Mouse (Mus musculus) liver, adult 2 months (tissue): ENCODE results near the gene Il1r1. TPM values are rescaled to one million over a fixed set of nuclear protein-coding genes. Genes with fewer than 3 reads are reported as not detected.

Source experiments
- DNase-seq: peaks from one replicate; pipeline ENCODE4 v3.0.0-alpha.2; 2011; ENCODE audit warnings: low read depth, low spot score; ENCODE audit errors: extremely low read depth
- H3K27ac ChIP-seq: fragments of 200-500 bp; replicated peaks from 2 replicates; pipeline ENCODE4 v1.5.1; 2012; ENCODE audit warnings: low read depth, mild to moderate bottlenecking, control low read depth, inconsistent platforms, low read length; ENCODE audit not compliant: insufficient read depth
- H3K27me3 ChIP-seq: fragments of 200-500 bp; 2 replicates; pipeline ENCODE4 v1.6.1; 2012; ENCODE audit warnings: mild to moderate bottlenecking, moderate library complexity, low read length, inconsistent platforms; ENCODE audit not compliant: control insufficient read depth, insufficient read depth
- H3K36me3 ChIP-seq: fragments of 200-500 bp; 2 replicates; pipeline ENCODE4 v1.6.1; 2012; ENCODE audit warnings: low read length, inconsistent platforms; ENCODE audit not compliant: control insufficient read depth, insufficient read depth
- H3K4me1 ChIP-seq: fragments of 200-500 bp; 2 replicates; pipeline ENCODE4 v1.6.1; 2011; ENCODE audit warnings: low read length; ENCODE audit not compliant: control insufficient read depth, insufficient read depth
- H3K4me3 ChIP-seq: fragments of 200-500 bp; 2 replicates; pipeline ENCODE4 v1.5.1; 2011; ENCODE audit warnings: low read depth, mild to moderate bottlenecking, control low read depth, low read length, moderate library complexity; ENCODE audit not compliant: insufficient read depth
- H3K79me2 ChIP-seq: fragments of 200-500 bp; 2 replicates; pipeline ENCODE4 v1.6.1; 2012; ENCODE audit warnings: inconsistent platforms, mild to moderate bottlenecking, low read length, moderate library complexity; ENCODE audit not compliant: control insufficient read depth, insufficient read depth
- H3K9ac ChIP-seq: fragments of 200-500 bp; 2 replicates; pipeline ENCODE4 v1.6.1; 2012; ENCODE audit warnings: low read depth, mild to moderate bottlenecking, control low read depth, inconsistent platforms, low read length
- CTCF ChIP-seq: fragments of 200-500 bp; IDR thresholded peaks from 2 replicates; pipeline ENCODE4 v1.5.1; 2011; ENCODE audit warnings: low read depth, low read length, control low read depth
- POLR2A ChIP-seq: fragments of 200-500 bp; IDR thresholded peaks from 2 replicates; pipeline ENCODE4 v1.6.1; 2011; ENCODE audit warnings: low read length, control low read depth; ENCODE audit not compliant: insufficient read depth; ENCODE audit errors: extremely low read depth
- WGBS: fragments of 180-500 bp; shearing (Covaris S2); methylation state at CpG from one replicate; pipeline ENCODE4 v1.1.7; 2018; 5-methylcytosine and 5-hydroxymethylcytosine counted together
- polyA plus RNA-seq: library from polyadenylated mRNA; depleted of rRNA; stranded (reverse); fragments of >200 nt; gene quantifications from 2 replicates; pipeline ENCODE4 v1.2.3, GENCODE M21; 2012
- total RNA-seq: library from RNA; depleted of rRNA; stranded (reverse); fragments of >200 nt; gene quantifications from 2 replicates; pipeline ENCODE4 v1.2.3, GENCODE M21; 2014

The Il1r1 gene
- total and polyA plus RNA-seq, 2 experiments, result 5.5 to 16.0 TPM

DNA sequence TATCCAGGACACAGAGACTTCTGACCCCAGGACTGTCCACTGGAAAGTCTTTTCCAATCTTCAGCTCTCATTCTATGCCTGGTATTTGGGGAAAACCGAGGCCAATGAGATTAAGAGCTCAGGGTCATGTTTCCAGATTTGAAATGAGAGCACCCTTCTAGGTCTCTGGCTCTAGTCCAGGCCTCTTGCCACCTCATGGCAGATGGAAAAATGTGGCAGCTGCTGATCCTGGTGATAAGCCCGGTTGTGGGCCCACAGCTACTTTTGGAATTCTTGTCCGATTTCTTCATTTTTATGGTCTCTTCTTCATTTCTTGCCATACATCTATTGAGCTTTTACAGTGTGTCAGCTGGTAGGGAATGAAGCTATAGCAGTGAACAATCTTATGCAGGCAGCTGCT, 57.5 kb downstream of the Il1r1 start:
- no peak overlapping the region for H3K27ac ChIP-seq
- H3K4me3 ChIP-seq, result no peak overlapping the region
- DNase-seq, result no peak
- TF ChIP-seq CTCF, result no peak
- TF ChIP-seq POLR2A, result no peak
- 79% methylated on average over 3 of the region's 3 CpGs for whole genome bisulfite sequencing
- no peak overlapping the region for H3K9ac ChIP-seq
- H3K36me3 ChIP-seq, result peaks cover 53% of the 10 kb centered on the region; the same call in 1 of the 2 replicates
- no peaks in the 10 kb centered on the region for H3K27me3 ChIP-seq
- peaks cover 2% of the 10 kb centered on the region for H3K4me1 ChIP-seq
- peaks cover 9% of the 10 kb centered on the region; the same call in 1 of the 2 replicates for H3K79me2 ChIP-seq

DNA sequence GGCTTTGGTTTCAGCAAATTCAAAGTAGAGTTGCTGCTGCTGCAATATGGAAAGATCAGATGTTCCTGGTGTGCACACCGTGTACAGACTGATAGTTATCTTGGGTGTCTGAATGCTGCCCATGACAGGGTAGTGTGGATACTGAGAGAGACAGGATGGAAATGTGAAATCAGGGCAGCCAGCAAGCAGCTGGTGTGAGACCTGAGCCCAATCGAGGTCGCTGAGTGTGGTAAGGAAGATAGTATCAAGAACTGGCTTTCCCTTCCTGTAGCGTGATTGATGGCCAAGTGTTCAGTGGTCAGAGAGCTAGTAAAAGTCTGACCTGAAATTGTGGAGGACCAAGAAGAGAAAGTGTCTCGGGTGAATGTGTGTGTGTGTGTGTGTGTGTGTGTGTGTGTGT, 59.1 kb downstream of the Il1r1 start:
- H3K36me3 ChIP-seq, result peaks cover 50% of the 10 kb centered on the region; the same call in 1 of the 2 replicates
- no peak overlapping the region for H3K9ac ChIP-seq
- no peak for DNase-seq
- no peak for TF ChIP-seq POLR2A
- TF ChIP-seq CTCF, result no peak
- no peak overlapping the region for H3K4me3 ChIP-seq
- H3K27ac ChIP-seq, result no peak overlapping the region; the same call in 1 of the 2 replicates
- WGBS, result 63% methylated on average over 5 of the region's 5 CpGs
- H3K27me3 ChIP-seq, result no peaks in the 10 kb centered on the region
- H3K79me2 ChIP-seq, result peaks cover 5% of the 10 kb centered on the region; the same call in 1 of the 2 replicates
- H3K4me1 ChIP-seq, result peaks cover 4% of the 10 kb centered on the region

DNA sequence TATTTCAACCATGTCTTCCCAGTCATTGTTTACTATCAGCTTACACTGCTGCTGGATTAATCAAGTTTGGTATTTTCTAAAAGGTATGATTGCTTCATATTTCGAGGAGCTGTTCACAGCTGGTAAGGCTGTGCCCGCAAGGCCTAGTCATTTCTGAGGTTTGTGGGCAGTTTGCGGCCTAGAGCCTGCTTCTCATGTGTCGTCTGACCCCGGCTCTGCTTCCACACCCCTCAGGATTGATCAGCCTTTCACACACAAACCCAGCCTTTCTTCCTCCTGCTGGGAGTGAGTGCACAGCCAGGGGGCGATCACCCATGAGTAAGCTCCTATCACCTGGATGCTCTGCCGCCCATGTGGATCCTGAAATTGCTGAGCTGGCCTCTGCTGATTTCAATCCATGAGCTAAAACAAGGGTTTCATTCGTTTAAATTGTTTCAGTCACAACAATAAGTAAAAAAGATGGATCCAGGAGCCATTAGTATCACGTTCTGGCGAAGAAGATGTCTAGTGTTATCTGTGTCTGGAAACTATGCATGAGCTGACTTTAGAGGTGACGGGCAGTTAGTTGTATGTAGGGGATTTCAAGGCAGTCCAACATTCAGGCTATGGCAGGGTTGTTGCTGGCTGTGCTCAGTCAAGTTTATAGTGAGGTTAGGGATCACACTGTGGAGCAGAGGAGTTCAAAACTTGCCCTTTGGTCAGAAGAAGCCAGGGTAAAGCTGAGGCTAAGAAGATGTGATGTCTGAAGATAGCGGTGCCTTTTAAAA, 65.8 kb downstream of the Il1r1 start:
- DNase-seq, result no peak
- Histone ChIP-seq H3K36me3 (peaks cover 48% of the 10 kb centered on the region), H3K4me1 (peaks cover 3% of the 10 kb centered on the region; the same call in 1 of the 2 replicates), H3K9ac (no peak overlapping the region), H3K27me3 (no peaks in the 10 kb centered on the region), H3K27ac (no peak overlapping the region), H3K4me3 (no peak overlapping the region), H3K79me2 (no peaks in the 10 kb centered on the region)
- 92% methylated on average over 12 of the region's 12 CpGs for WGBS
- TF ChIP-seq CTCF (peak; percentile 33; the same call in 1 of the 2 replicates), POLR2A (no peak)

DNA sequence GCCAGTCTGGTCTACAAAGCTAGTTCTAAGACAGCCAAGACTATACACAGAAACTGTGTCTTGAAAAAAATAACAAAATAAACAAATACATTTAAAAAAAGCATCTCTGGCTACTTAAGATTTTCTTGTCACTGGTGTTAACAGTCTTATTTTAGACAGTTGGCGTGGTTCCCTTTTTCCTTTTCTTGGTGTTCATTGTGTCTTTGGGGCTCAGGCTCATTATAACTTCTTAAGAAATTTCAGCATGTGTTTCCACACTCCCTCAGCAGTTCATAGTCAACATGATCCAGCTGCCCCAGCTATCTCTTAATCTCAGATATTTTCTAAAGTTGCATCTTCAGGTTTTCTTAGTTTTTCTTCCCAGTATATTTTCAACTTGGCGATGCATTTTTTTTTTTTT, 67.4 kb downstream of the Il1r1 start:
- Histone ChIP-seq H3K36me3 (peaks cover 51% of the 10 kb centered on the region), H3K9ac (no peak overlapping the region), H3K79me2 (no peaks in the 10 kb centered on the region), H3K4me3 (no peak overlapping the region), H3K27ac (no peak overlapping the region), H3K4me1 (peaks cover 3% of the 10 kb centered on the region; the same call in 1 of the 2 replicates), H3K27me3 (no peaks in the 10 kb centered on the region)
- DNase-seq, result no peak
- 95% methylated on average over 2 of the region's 2 CpGs for WGBS
- no peak for TF ChIP-seq POLR2A
- TF ChIP-seq CTCF, result no peak

DNA sequence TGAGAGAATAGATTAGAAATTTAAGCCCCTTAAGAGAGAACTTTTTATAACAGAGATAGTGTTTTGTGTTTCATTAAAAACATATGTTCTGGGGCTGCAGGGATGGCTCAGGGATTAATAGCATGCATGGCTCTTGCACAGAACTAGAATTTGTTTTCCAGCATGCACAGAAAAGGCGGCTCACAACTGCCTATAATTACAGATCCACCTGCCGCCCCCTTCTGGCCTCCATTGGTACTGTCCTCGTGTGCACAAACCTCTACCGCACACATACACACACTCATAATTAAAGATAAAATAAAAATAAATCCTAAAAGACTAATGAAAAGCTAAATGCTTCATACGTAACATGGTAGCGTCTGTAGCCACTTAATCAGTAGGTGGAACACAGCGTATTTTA, 69.0 kb downstream of the Il1r1 start:
- Histone ChIP-seq H3K9ac (no peak overlapping the region), H3K79me2 (no peaks in the 10 kb centered on the region), H3K4me1 (no peaks in the 10 kb centered on the region), H3K27ac (no peak overlapping the region), H3K4me3 (no peak overlapping the region), H3K27me3 (no peaks in the 10 kb centered on the region), H3K36me3 (peaks cover 58% of the 10 kb centered on the region)
- no peak for TF ChIP-seq POLR2A
- peak; percentile 68 for TF ChIP-seq CTCF
- whole genome bisulfite sequencing, result 94% methylated on average over 7 of the region's 7 CpGs
- peak; percentile 19 for DNase-seq

DNA sequence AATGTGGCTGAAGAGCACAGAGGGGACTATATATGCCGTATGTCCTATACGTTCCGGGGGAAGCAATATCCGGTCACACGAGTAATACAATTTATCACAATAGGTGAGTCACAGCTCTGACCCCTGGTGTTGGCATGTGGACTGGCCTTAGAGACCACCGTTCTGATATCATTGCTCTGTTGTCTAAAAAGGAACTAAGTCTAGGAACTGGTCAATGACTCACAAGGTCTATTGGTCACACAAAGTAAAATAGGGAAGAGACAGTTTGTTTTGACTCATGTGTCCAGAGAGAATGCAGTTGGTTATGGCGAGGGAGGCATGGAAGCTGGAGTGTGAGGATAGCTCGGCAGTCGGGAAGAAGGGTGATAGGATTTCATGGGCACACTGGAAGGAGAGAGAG, 69.9 kb downstream of the Il1r1 start:
- TF ChIP-seq POLR2A, result no peak
- TF ChIP-seq CTCF, result no peak
- WGBS, result 85% methylated on average over 9 of the region's 9 CpGs
- H3K27ac ChIP-seq, result no peak overlapping the region

More for the DNA sequence above, 69.9 kb downstream of the Il1r1 start:
- Histone ChIP-seq H3K9ac (no peak overlapping the region), H3K4me1 (no peaks in the 10 kb centered on the region), H3K36me3 (peaks cover 66% of the 10 kb centered on the region), H3K27me3 (no peaks in the 10 kb centered on the region), H3K79me2 (no peaks in the 10 kb centered on the region), H3K4me3 (no peak overlapping the region)
- DNase-seq, result peak; percentile 20
